Mouse (Mus musculus) hindbrain, embryonic 12.5 days (tissue): ENCODE data around the gene Mterf2. TPM values are rescaled to one million over a fixed set of nuclear protein-coding genes. Genes with fewer than 3 reads are reported as not detected.

Source experiments
- ATAC-seq: fragments of 200-750 bp; cut with Nextera tagmentation; 2 replicates; pipeline ENCODE4 v1.8.0; 2017; ENCODE audit warnings: moderate TSS enrichment; ENCODE audit not compliant: low FRiP score
- H3K27ac ChIP-seq: fragments of 300-500 bp; sonication (generic); 2 replicates; pipeline ENCODE4 v1.5.1; 2016; ENCODE audit warnings: mild to moderate bottlenecking
- H3K27me3 ChIP-seq: fragments of 300-500 bp; sonication (generic); 2 replicates; pipeline ENCODE4 v1.6.1; 2016; ENCODE audit warnings: mild to moderate bottlenecking
- H3K36me3 ChIP-seq: fragments of 300-500 bp; sonication (generic); 2 replicates; pipeline ENCODE4 v1.6.1; 2016; ENCODE audit warnings: mild to moderate bottlenecking
- H3K4me1 ChIP-seq: fragments of 300-500 bp; sonication (generic); 2 replicates; pipeline ENCODE4 v1.6.1; 2016
- H3K4me2 ChIP-seq: fragments of 300-500 bp; sonication (generic); replicated peaks from 2 replicates; pipeline ENCODE4 v1.6.1; 2016; ENCODE audit warnings: mild to moderate bottlenecking
- H3K4me3 ChIP-seq: fragments of 300-500 bp; sonication (generic); 2 replicates; pipeline ENCODE4 v1.5.1; 2016; ENCODE audit warnings: mild to moderate bottlenecking
- H3K9ac ChIP-seq: fragments of 300-500 bp; sonication (generic); 2 replicates; pipeline ENCODE4 v1.6.1; 2016; ENCODE audit warnings: mild to moderate bottlenecking, moderate library complexity
- H3K9me3 ChIP-seq: fragments of 300-500 bp; sonication (generic); replicated peaks from 2 replicates; pipeline ENCODE4 v1.6.1; 2016; ENCODE audit warnings: mild to moderate bottlenecking
- WGBS: fragments of 180-500 bp; shearing (Covaris S2); methylation state at CpG from one replicate; pipeline ENCODE4 v1.1.7; 2016; 5-methylcytosine and 5-hydroxymethylcytosine counted together
- polyA plus RNA-seq: library from polyadenylated mRNA; unstranded; fragments of >200 nt; fragmentation: Nextera tagmentation; extraction: Ambion mirVana; gene quantifications from 2 replicates; pipeline ENCODE4 v1.2.1, GENCODE M21; 2016

The Mterf2 gene
- polyA plus RNA-seq, 1 experiment from 2014 or later: 30.8 TPM

- Histone ChIP-seq H3K27ac (peak overlapping the region; percentile 36; the same call in 1 of the 2 replicates), H3K36me3 (peaks cover 23% of the 10 kb centered on the region), H3K4me3 (peak overlapping the region; percentile 75), H3K4me1 (peaks cover 18% of the 10 kb centered on the region), H3K9ac (peak overlapping the region; percentile 29; the same call in 1 of the 2 replicates), H3K4me2 (peak overlapping the region; percentile 61), H3K27me3 (no peaks in the 10 kb centered on the region), H3K9me3 (no peaks in the 10 kb centered on the region)
- ATAC-seq: peak; percentile 18
- 29% methylated on average over 7 of the region's 7 CpGs for WGBS
Observed at GRCm38 (mm10) chr10:85128453-85128852, 626 bp upstream of the Mterf2 start.

DNA sequence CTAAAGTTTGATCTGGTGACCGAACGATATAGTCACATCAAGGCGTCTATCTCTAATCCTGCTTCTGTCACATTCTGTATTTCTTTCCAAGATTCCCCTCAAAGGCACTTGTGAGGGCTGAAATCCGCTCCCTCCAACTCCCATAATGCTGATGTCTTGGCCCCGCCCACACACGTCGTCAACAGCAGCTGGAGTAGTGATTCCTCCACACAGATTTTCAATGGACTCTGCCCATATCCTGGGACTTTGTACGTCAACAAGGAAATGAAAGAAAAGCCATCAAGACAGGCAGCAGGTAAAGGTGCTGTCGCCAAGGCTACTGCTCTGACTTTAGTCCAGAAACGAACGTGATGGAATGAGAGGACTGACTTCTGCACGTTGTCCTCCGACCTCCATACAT, 2.6 kb downstream of the Mterf2 start:
- peaks cover 41% of the 10 kb centered on the region for H3K36me3 ChIP-seq
- no peak for ATAC-seq
- 89% methylated on average over 13 of the region's 13 CpGs for WGBS

GRCm38 (mm10) chr10:85114409-85114808, 13.4 kb downstream of the Mterf2 start:
- ATAC-seq: no peak
- Histone ChIP-seq H3K9me3 (no peaks in the 10 kb centered on the region), H3K27me3 (no peaks in the 10 kb centered on the region), H3K36me3 (peaks cover 18% of the 10 kb centered on the region), H3K9ac (no peak overlapping the region), H3K4me1 (no peaks in the 10 kb centered on the region), H3K4me2 (no peak overlapping the region), H3K27ac (no peak overlapping the region), H3K4me3 (no peak overlapping the region)
- 86% methylated on average over 4 of the region's 4 CpGs for WGBS

More for the DNA sequence above, 2.6 kb downstream of the Mterf2 start:
- H3K4me2 ChIP-seq: no peak overlapping the region
- no peak overlapping the region for H3K4me3 ChIP-seq
- no peak overlapping the region for H3K9ac ChIP-seq
- peaks cover 18% of the 10 kb centered on the region for H3K4me1 ChIP-seq
- H3K27ac ChIP-seq: no peak overlapping the region
- no peaks in the 10 kb centered on the region for H3K9me3 ChIP-seq
- no peaks in the 10 kb centered on the region for H3K27me3 ChIP-seq

GRCm38 (mm10) chr10:85103085-85103885, 24.5 kb downstream of the Mterf2 start:
- ATAC-seq: peak; percentile 7; the same call in 1 of the 2 replicates
- no peaks in the 10 kb centered on the region for H3K36me3 ChIP-seq
- under 1% methylated on average over 34 of the region's 34 CpGs for WGBS
- peak overlapping the region; percentile 94 for H3K4me2 ChIP-seq
- H3K9ac ChIP-seq: peak overlapping the region; percentile 93
- H3K4me1 ChIP-seq: peaks cover 11% of the 10 kb centered on the region; the same call in 1 of the 2 replicates
- peak overlapping the region; percentile 94 for H3K4me3 ChIP-seq
- no peaks in the 10 kb centered on the region for H3K27me3 ChIP-seq
- no peaks in the 10 kb centered on the region for H3K9me3 ChIP-seq
- peak overlapping the region; percentile 82 for H3K27ac ChIP-seq

- peak within 1 kb of the TSS; percentile 94 for H3K4me3 ChIP-seq
- peak within 1 kb of the TSS; percentile 93 for H3K9ac ChIP-seq
- H3K4me1 ChIP-seq: peaks cover 11% of the 10 kb centered on the region; the same call in 1 of the 2 replicates
- H3K4me2 ChIP-seq: peak within 1 kb of the TSS; percentile 94
- H3K9me3 ChIP-seq: no peaks in the 10 kb centered on the region
- no peaks in the 10 kb centered on the region for H3K27me3 ChIP-seq
- peak; percentile 97 for ATAC-seq
- peak within 1 kb of the TSS; percentile 87 for H3K27ac ChIP-seq
- H3K36me3 ChIP-seq: no peaks in the 10 kb centered on the region
- 0% methylated on average over 67 of the region's 96 CpGs for WGBS
Observed at GRCm38 (mm10) chr10:85102247-85103084, 25.4 kb downstream of the Mterf2 start, which contains the start of the genes Fhl4 and Tmem263. Gene Fhl4, minus strand, starts transcription at chr10:85102495. Gene Tmem263, plus strand, starts transcription at chr10:85102627.

- peak overlapping the region; percentile 93 for H3K9ac ChIP-seq
- peak overlapping the region; percentile 94 for H3K4me3 ChIP-seq
- H3K27me3 ChIP-seq: no peaks in the 10 kb centered on the region
- no peaks in the 10 kb centered on the region for H3K36me3 ChIP-seq
- no peaks in the 10 kb centered on the region for H3K9me3 ChIP-seq
- peaks cover 11% of the 10 kb centered on the region; the same call in 1 of the 2 replicates for H3K4me1 ChIP-seq
- WGBS: under 1% methylated on average over 10 of the region's 10 CpGs
- ATAC-seq: peak; percentile 38
- H3K4me2 ChIP-seq: peak overlapping the region; percentile 94
- peak overlapping the region; percentile 87 for H3K27ac ChIP-seq
Observed at GRCm38 (mm10) chr10:85101841-85102240, 26.0 kb downstream of the Mterf2 start.

DNA sequence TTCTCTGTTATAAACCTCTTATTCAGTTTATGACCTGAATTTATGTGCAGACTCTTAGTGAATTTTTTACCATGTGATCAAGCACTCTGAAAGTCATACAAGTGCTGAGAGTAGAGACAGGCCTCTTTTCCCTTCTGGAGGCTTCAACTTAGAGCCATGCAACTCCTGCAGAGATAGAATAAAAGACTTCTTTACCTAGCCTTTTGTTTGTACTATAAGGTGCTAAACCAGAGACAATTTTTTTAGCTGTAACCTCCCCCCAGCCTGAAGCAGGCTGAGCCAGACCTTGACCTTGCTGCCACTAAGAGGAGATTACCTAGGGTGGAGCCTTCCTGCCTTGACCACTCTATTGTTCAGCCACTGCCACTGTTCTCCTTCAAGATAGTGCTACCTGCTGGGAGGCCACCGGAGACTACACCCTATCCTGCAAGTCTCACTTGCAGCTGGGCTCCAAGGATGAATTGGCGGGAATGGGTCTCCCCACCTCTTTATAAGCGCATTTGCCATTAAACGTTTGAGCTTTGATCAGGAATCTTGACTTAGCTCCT, 56.1 kb downstream of the Mterf2 start:
- Histone ChIP-seq H3K36me3 (no peaks in the 10 kb centered on the region), H3K4me2 (no peak overlapping the region), H3K4me1 (no peaks in the 10 kb centered on the region), H3K27me3 (no peaks in the 10 kb centered on the region), H3K27ac (no peak overlapping the region), H3K9ac (no peak overlapping the region), H3K4me3 (no peak overlapping the region), H3K9me3 (no peaks in the 10 kb centered on the region)
- 57% methylated on average over 4 of the region's 4 CpGs for WGBS
- ATAC-seq: no peak

Other genes with a start within 250 kb of the Mterf2 start
- 42.4 and 44.9 TPM in 2 replicates for gene Ric8b, start 210.4 kb downstream of the Mterf2 start, polyA plus RNA-seq
- gene Fhl4, start 25.5 kb downstream of the Mterf2 start, polyA plus RNA-seq: 1.2 and 1.9 TPM in 2 replicates
- gene Tmem263, start 25.4 kb downstream of the Mterf2 start, polyA plus RNA-seq: 75.0 and 87.3 TPM in 2 replicates
- 37.5 and 37.8 TPM in 2 replicates for gene Cry1, start 57.0 kb upstream of the Mterf2 start, polyA plus RNA-seq